Mouse (Mus musculus) stomach, postnatal 0 days (tissue): Measurements from ENCODE around the gene P4ha3.

Experiments used
- CTCF ChIP-seq: IDR thresholded peaks from 2 replicates; pipeline ENCODE4 v1.5.1; 2016; ENCODE audit warnings: antibody characterized with exemption, low read depth, mild to moderate bottlenecking, moderate library complexity
- EP300 ChIP-seq: optimal IDR thresholded peaks from 2 replicates; pipeline ENCODE3; 2016; ENCODE audit warnings: antibody characterized with exemption

- TF ChIP-seq CTCF (no peak), EP300 (no peak)
Observed at GRCm38 (mm10) chr7:100243007-100243406, 42.3 kb upstream of the P4ha3 start.
